7 mouse cellular contexts compared by ENCODE assay signal in genomic region chr10:20285994-20286836, GRCm38 (mm10). TPM values are rescaled to one million over a fixed set of nuclear protein-coding genes. Genes with fewer than 3 reads are reported as not detected.
DNase-seq lines count a peak whose midpoint lies in the region; ATAC-seq lines count a peak whose summit lies in the region.

No protein-coding gene starts in this region.

- DNase-seq in right cerebral cortex, postnatal 25 days: peak; percentile 27
- DNase-seq in right cerebral cortex, postnatal 14 days: no peak
- peak; percentile 46 to 51 for DNase-seq in left cerebral cortex, postnatal 25 days (ENCODE audit: low spot score in 2 of 2)
- DNase-seq in skeletal muscle tissue, adult 2 months (ENCODE audit: low read depth, low spot score): peak; percentile 47
- no peak for DNase-seq in adrenal gland, postnatal 10 days
- no peak for DNase-seq in layer of hippocampus, adult 9-11 months

- H3K9ac ChIP-seq in forebrain, embryonic 15.5 days (replicated peaks): peak overlapping the region; percentile 19

- intact Hi-C loops in left cerebral cortex, postnatal 25 days (cut with DNase I): loop anchor here (5.0 kb wide), 1 partner anchor 139 kb away; the partner anchor contains the start of gene Map7

- 21% methylated on average over 15 of the region's 15 CpGs for WGBS in forebrain, embryonic 15.5 days

- peak; percentile 48 for ATAC-seq in forebrain, embryonic 15.5 days (replicated peaks)

- H3K9me3 ChIP-seq in forebrain, embryonic 15.5 days: no peaks in the 10 kb centered on the region

- H3K36me3 ChIP-seq in forebrain, embryonic 15.5 days: no peaks in the 10 kb centered on the region

- no peaks in the 10 kb centered on the region for H3K27me3 ChIP-seq in forebrain, embryonic 15.5 days

- H3K4me3 ChIP-seq in forebrain, embryonic 15.5 days: no peak overlapping the region

- peaks cover 19% of the 10 kb centered on the region for H3K4me1 ChIP-seq in forebrain, embryonic 15.5 days

- peak overlapping the region; percentile 74 for H3K27ac ChIP-seq in forebrain, embryonic 15.5 days (replicated peaks)

- peak overlapping the region; percentile 30 for H3K4me2 ChIP-seq in forebrain, embryonic 15.5 days (replicated peaks)

RNA-seq across cellular contexts. Expression of gene Bclaf1, which starts 26.1 kb away (rescaled TPM):
- polyA plus RNA-seq in forebrain, embryonic 15.5 days (2015; fragmentation: Nextera tagmentation; extraction: Ambion mirVana): 133 and 134 TPM in 2 replicates
- 100 to 1,000 TPM; 110 to 113 TPM for total RNA-seq in left cerebral cortex, postnatal 25 days (2021)
- 100 to 1,000 TPM; 103 to 119 TPM for total RNA-seq in adrenal gland, postnatal 10 days (2021)

Comparison
In these comparisons a context has a peak if more than half of its experiments do, and no peak if none do; other contexts are left out.
1. DNase-seq: peak in right cerebral cortex, postnatal 25 days (single experiment), left cerebral cortex, postnatal 25 days (2 of 2) and skeletal muscle tissue, adult 2 months (single experiment); none in right cerebral cortex, postnatal 14 days (single experiment), adrenal gland, postnatal 10 days (single experiment) and layer of hippocampus, adult 9-11 months (single experiment).